Mouse (Mus musculus) hindbrain, embryonic 12.5 days (tissue): ENCODE data around the gene Rps6ka3. TPM values are rescaled to one million over a fixed set of nuclear protein-coding genes. Genes with fewer than 3 reads are reported as not detected.
A peak's percentile ranks its signal among the peaks of the same experiment; 100 is the strongest.

Experiments
- ATAC-seq: fragments of 200-750 bp; cut with Nextera tagmentation; 2 replicates; pipeline ENCODE4 v1.8.0; 2017; ENCODE audit warnings: moderate TSS enrichment; ENCODE audit not compliant: low FRiP score
- H3K27ac ChIP-seq: fragments of 300-500 bp; sonication (generic); 2 replicates; pipeline ENCODE4 v1.5.1; 2016; ENCODE audit warnings: mild to moderate bottlenecking
- H3K27me3 ChIP-seq: fragments of 300-500 bp; sonication (generic); 2 replicates; pipeline ENCODE4 v1.6.1; 2016; ENCODE audit warnings: mild to moderate bottlenecking
- H3K36me3 ChIP-seq: fragments of 300-500 bp; sonication (generic); 2 replicates; pipeline ENCODE4 v1.6.1; 2016; ENCODE audit warnings: mild to moderate bottlenecking
- H3K4me1 ChIP-seq: fragments of 300-500 bp; sonication (generic); 2 replicates; pipeline ENCODE4 v1.6.1; 2016
- H3K4me2 ChIP-seq: fragments of 300-500 bp; sonication (generic); replicated peaks from 2 replicates; pipeline ENCODE4 v1.6.1; 2016; ENCODE audit warnings: mild to moderate bottlenecking
- H3K4me3 ChIP-seq: fragments of 300-500 bp; sonication (generic); 2 replicates; pipeline ENCODE4 v1.5.1; 2016; ENCODE audit warnings: mild to moderate bottlenecking
- H3K9ac ChIP-seq: fragments of 300-500 bp; sonication (generic); 2 replicates; pipeline ENCODE4 v1.6.1; 2016; ENCODE audit warnings: mild to moderate bottlenecking, moderate library complexity
- H3K9me3 ChIP-seq: fragments of 300-500 bp; sonication (generic); replicated peaks from 2 replicates; pipeline ENCODE4 v1.6.1; 2016; ENCODE audit warnings: mild to moderate bottlenecking
- whole genome bisulfite sequencing: fragments of 180-500 bp; shearing (Covaris S2); methylation state at CpG from one replicate; pipeline ENCODE4 v1.1.7; 2016; 5-methylcytosine and 5-hydroxymethylcytosine counted together
- polyA plus RNA-seq: library from polyadenylated mRNA; unstranded; fragments of >200 nt; fragmentation: Nextera tagmentation; extraction: Ambion mirVana; gene quantifications from 2 replicates; pipeline ENCODE4 v1.2.1, GENCODE M21; 2016

Rps6ka3 gene
- 5.2 and 5.4 TPM in 2 replicates for polyA plus RNA-seq

GRCm38 (mm10) chrX:159210007-159210406, at the start of gene Rps6ka3:
Gene Rps6ka3 (plus strand): TSS chrX:159210307.
- no peak within 1 kb of the TSS for H3K4me2 ChIP-seq
- ATAC-seq, result no peak
- no peak within 1 kb of the TSS for H3K4me3 ChIP-seq
- H3K36me3 ChIP-seq, result no peaks in the 10 kb centered on the region
- no peaks in the 10 kb centered on the region for H3K4me1 ChIP-seq
- no peaks in the 10 kb centered on the region; the same call in 1 of the 2 replicates for H3K27me3 ChIP-seq
- H3K27ac ChIP-seq, result no peak within 1 kb of the TSS
- no peak within 1 kb of the TSS for H3K9ac ChIP-seq
- WGBS, result 93% methylated on average over 4 of the region's 4 CpGs
- H3K9me3 ChIP-seq, result no peaks in the 10 kb centered on the region

- no peak overlapping the region for H3K4me3 ChIP-seq
- no peak overlapping the region for H3K9ac ChIP-seq
- no peak for ATAC-seq
- no peak overlapping the region for H3K27ac ChIP-seq
- H3K36me3 ChIP-seq, result no peaks in the 10 kb centered on the region
- no peaks in the 10 kb centered on the region for H3K9me3 ChIP-seq
- H3K4me1 ChIP-seq, result no peaks in the 10 kb centered on the region
- no peaks in the 10 kb centered on the region for H3K27me3 ChIP-seq
- 95% methylated on average over 2 of the region's 2 CpGs for WGBS
- H3K4me2 ChIP-seq, result no peak overlapping the region
Measured at GRCm38 (mm10) chrX:159169200-159169599, 40.9 kb upstream of the Rps6ka3 start.

- ATAC-seq, result no peak
- WGBS, result 78% methylated on average over 2 of the region's 2 CpGs
- Histone ChIP-seq H3K4me3 (no peak overlapping the region), H3K4me1 (no peaks in the 10 kb centered on the region), H3K9me3 (no peaks in the 10 kb centered on the region), H3K27ac (no peak overlapping the region), H3K4me2 (no peak overlapping the region), H3K36me3 (no peaks in the 10 kb centered on the region), H3K27me3 (no peaks in the 10 kb centered on the region), H3K9ac (no peak overlapping the region)
Measured at GRCm38 (mm10) chrX:159171579-159171978, 38.5 kb upstream of the Rps6ka3 start.

- no peak overlapping the region for H3K9ac ChIP-seq
- WGBS, result 85% methylated on average over 4 of the region's 4 CpGs
- H3K4me1 ChIP-seq, result no peaks in the 10 kb centered on the region
Measured at GRCm38 (mm10) chrX:159191581-159191980, 18.5 kb upstream of the Rps6ka3 start.

GRCm38 (mm10) chrX:159199495-159199894, 10.6 kb upstream of the Rps6ka3 start:
- Histone ChIP-seq H3K4me2 (no peak overlapping the region), H3K4me3 (no peak overlapping the region), H3K4me1 (no peaks in the 10 kb centered on the region), H3K36me3 (no peaks in the 10 kb centered on the region), H3K9me3 (no peaks in the 10 kb centered on the region), H3K9ac (no peak overlapping the region), H3K27me3 (no peaks in the 10 kb centered on the region), H3K27ac (no peak overlapping the region)
- no peak for ATAC-seq

More at GRCm38 (mm10) chrX:159191581-159191980, 18.5 kb upstream of the Rps6ka3 start:
- no peak overlapping the region for H3K4me3 ChIP-seq
- no peaks in the 10 kb centered on the region for H3K9me3 ChIP-seq
- no peak overlapping the region for H3K4me2 ChIP-seq
- ATAC-seq, result no peak
- no peak overlapping the region for H3K27ac ChIP-seq
- H3K36me3 ChIP-seq, result no peaks in the 10 kb centered on the region
- peaks cover 5% of the 10 kb centered on the region; the same call in 1 of the 2 replicates for H3K27me3 ChIP-seq

GRCm38 (mm10) chrX:159200101-159200500, 10.0 kb upstream of the Rps6ka3 start:
- no peak overlapping the region for H3K4me2 ChIP-seq
- H3K4me1 ChIP-seq, result no peaks in the 10 kb centered on the region
- H3K4me3 ChIP-seq, result no peak overlapping the region
- no peak for ATAC-seq
- H3K9me3 ChIP-seq, result no peaks in the 10 kb centered on the region
- H3K9ac ChIP-seq, result no peak overlapping the region
- no peaks in the 10 kb centered on the region for H3K27me3 ChIP-seq
- H3K27ac ChIP-seq, result no peak overlapping the region
- WGBS, result 82% methylated on average over 5 of the region's 5 CpGs
- H3K36me3 ChIP-seq, result no peaks in the 10 kb centered on the region

GRCm38 (mm10) chrX:159210892-159211583, 931 bp downstream of the Rps6ka3 start:
- WGBS, result 77% methylated on average over 5 of the region's 5 CpGs
- Histone ChIP-seq H3K4me1 (no peaks in the 10 kb centered on the region), H3K4me2 (no peak overlapping the region), H3K27me3 (no peaks in the 10 kb centered on the region), H3K9ac (no peak overlapping the region), H3K4me3 (no peak overlapping the region), H3K36me3 (no peaks in the 10 kb centered on the region), H3K9me3 (no peaks in the 10 kb centered on the region), H3K27ac (no peak overlapping the region)
- no peak for ATAC-seq

GRCm38 (mm10) chrX:159215253-159215652, 5.1 kb downstream of the Rps6ka3 start:
- no peak for ATAC-seq
- H3K4me2 ChIP-seq, result no peak overlapping the region
- H3K4me1 ChIP-seq, result no peaks in the 10 kb centered on the region
- 50% methylated on average over 3 of the region's 3 CpGs for WGBS
- no peaks in the 10 kb centered on the region for H3K36me3 ChIP-seq
- no peak overlapping the region for H3K4me3 ChIP-seq
- no peak overlapping the region for H3K27ac ChIP-seq
- H3K9me3 ChIP-seq, result no peaks in the 10 kb centered on the region
- peaks cover 3% of the 10 kb centered on the region; the same call in 1 of the 2 replicates for H3K27me3 ChIP-seq
- no peak overlapping the region for H3K9ac ChIP-seq

- H3K9ac ChIP-seq, result no peak overlapping the region
- 75% methylated on average over 3 of the region's 3 CpGs for WGBS
- ATAC-seq, result no peak
- no peaks in the 10 kb centered on the region for H3K9me3 ChIP-seq
- H3K36me3 ChIP-seq, result no peaks in the 10 kb centered on the region
- no peaks in the 10 kb centered on the region for H3K4me1 ChIP-seq
- H3K27me3 ChIP-seq, result peaks cover 3% of the 10 kb centered on the region; the same call in 1 of the 2 replicates
- H3K4me3 ChIP-seq, result no peak overlapping the region
- H3K27ac ChIP-seq, result no peak overlapping the region
- H3K4me2 ChIP-seq, result no peak overlapping the region
Measured at GRCm38 (mm10) chrX:159222474-159222873, 12.4 kb downstream of the Rps6ka3 start.

GRCm38 (mm10) chrX:159237275-159237674, 27.2 kb downstream of the Rps6ka3 start:
- no peak overlapping the region for H3K9ac ChIP-seq
- no peaks in the 10 kb centered on the region for H3K36me3 ChIP-seq
- H3K9me3 ChIP-seq, result no peaks in the 10 kb centered on the region
- ATAC-seq, result no peak
- H3K4me1 ChIP-seq, result no peaks in the 10 kb centered on the region
- no peaks in the 10 kb centered on the region for H3K27me3 ChIP-seq
- 14% methylated on average over 1 of the region's 1 CpGs for WGBS
- H3K4me3 ChIP-seq, result no peak overlapping the region
- no peak overlapping the region for H3K27ac ChIP-seq
- H3K4me2 ChIP-seq, result no peak overlapping the region

GRCm38 (mm10) chrX:159254001-159254884, 44.1 kb downstream of the Rps6ka3 start:
- Histone ChIP-seq H3K27me3 (0 out of 2 replicates have a peak, but pooled peaks cover 10% of the 10 kb centered on the region), H3K4me3 (peak overlapping the region; percentile 58), H3K36me3 (no peaks in the 10 kb centered on the region), H3K27ac (peak overlapping the region; percentile 93; the same call in 1 of the 2 replicates), H3K4me1 (0 out of 2 replicates have a peak, but pooled peaks cover 3% of the 10 kb centered on the region), H3K9ac (peak overlapping the region; percentile 35; the same call in 1 of the 2 replicates), H3K4me2 (peak overlapping the region; percentile 60), H3K9me3 (no peaks in the 10 kb centered on the region)
- 21% methylated on average over 27 of the region's 27 CpGs for WGBS
- no peak for ATAC-seq
